Mouse (Mus musculus): ENCODE results near the gene Ubqln4. TPM values are rescaled to one million over a fixed set of nuclear protein-coding genes. Genes with fewer than 3 reads are reported as not detected.
A peak's percentile ranks its signal among the peaks of the same experiment; 100 is the strongest.

Ubqln4 gene
- polyA plus RNA-seq, 1 experiment: 32.5 TPM

GRCm38 (mm10) chr3:88544514-88544913 is 9.0 kb upstream of the Ubqln4 start:
- TF ChIP-seq CTCF (IDR thresholded peaks at IDR 0.05; ENCODE audit: extremely low read depth, insufficient read depth, insufficient read length, insufficient replicate concordance) (no peak), POLR2A (IDR thresholded peaks at IDR 0.05; ENCODE audit: low read depth, low read length) (no peak)
- no peak for DNase-seq (ENCODE audit: low read depth in 1 of 2, low spot score in 2 of 2)
- WGBS: 71% methylated on average over 5 of the region's 5 CpGs

GRCm38 (mm10) chr3:88544955-88545591 is 8.5 kb upstream of the Ubqln4 start:
- 47% methylated on average over 20 of the region's 20 CpGs for WGBS
- Histone ChIP-seq H3K4me1 (ENCODE audit: control insufficient read depth, insufficient read depth, insufficient read length) (peaks cover 17% of the 10 kb centered on the region), H3K4me3 (ENCODE audit: extremely low read depth, insufficient read depth, insufficient read length) (no peak overlapping the region), H3K36me3 (ENCODE audit: control insufficient read depth, insufficient read depth, low read length) (peaks cover 2% of the 10 kb centered on the region; the same call in 1 of the 2 replicates), H3K27ac (ENCODE audit: insufficient read depth, low read length) (0 out of 2 replicates have a peak overlapping the region, but pooled peaks have one; percentile 15), H3K27me3 (ENCODE audit: control insufficient read depth, insufficient read depth, low read length) (no peaks in the 10 kb centered on the region)
- DNase-seq (ENCODE audit: low read depth in 1 of 2, low spot score in 2 of 2): peak; percentile 32 to 44
- TF ChIP-seq CTCF (IDR thresholded peaks at IDR 0.05; ENCODE audit: extremely low read depth, insufficient read depth, insufficient read length, insufficient replicate concordance) (no peak), POLR2A (IDR thresholded peaks at IDR 0.05; ENCODE audit: low read depth, low read length) (no peak)

More at GRCm38 (mm10) chr3:88544514-88544913, 9.0 kb upstream of the Ubqln4 start:
- Histone ChIP-seq H3K27ac (ENCODE audit: insufficient read depth, low read length) (no peak overlapping the region), H3K4me1 (ENCODE audit: control insufficient read depth, insufficient read depth, insufficient read length) (peaks cover 17% of the 10 kb centered on the region), H3K27me3 (ENCODE audit: control insufficient read depth, insufficient read depth, low read length) (no peaks in the 10 kb centered on the region), H3K4me3 (ENCODE audit: extremely low read depth, insufficient read depth, insufficient read length) (no peak overlapping the region), H3K36me3 (ENCODE audit: control insufficient read depth, insufficient read depth, low read length) (peaks cover 2% of the 10 kb centered on the region; the same call in 1 of the 2 replicates)

- WGBS: 83% methylated on average over 6 of the region's 6 CpGs
- TF ChIP-seq CTCF (IDR thresholded peaks at IDR 0.05; ENCODE audit: extremely low read depth, insufficient read depth, insufficient read length, insufficient replicate concordance) (no peak), POLR2A (IDR thresholded peaks at IDR 0.05; ENCODE audit: low read depth, low read length) (no peak)
- Histone ChIP-seq H3K4me3 (ENCODE audit: extremely low read depth, insufficient read depth, insufficient read length) (no peak overlapping the region), H3K36me3 (ENCODE audit: control insufficient read depth, insufficient read depth, low read length) (peaks cover 2% of the 10 kb centered on the region; the same call in 1 of the 2 replicates), H3K4me1 (ENCODE audit: control insufficient read depth, insufficient read depth, insufficient read length) (peaks cover 21% of the 10 kb centered on the region), H3K27me3 (ENCODE audit: control insufficient read depth, insufficient read depth, low read length) (no peaks in the 10 kb centered on the region), H3K27ac (ENCODE audit: insufficient read depth, low read length) (no peak overlapping the region)
- no peak for DNase-seq (ENCODE audit: low read depth in 1 of 2, low spot score in 2 of 2)
Observed at GRCm38 (mm10) chr3:88546674-88547418, 6.7 kb upstream of the Ubqln4 start.

- TF ChIP-seq CTCF (IDR thresholded peaks at IDR 0.05; ENCODE audit: extremely low read depth, insufficient read depth, insufficient read length, insufficient replicate concordance) (no peak), POLR2A (IDR thresholded peaks at IDR 0.05; ENCODE audit: low read depth, low read length) (no peak)
- Histone ChIP-seq H3K4me3 (ENCODE audit: extremely low read depth, insufficient read depth, insufficient read length) (no peak within 1 kb of the TSS), H3K27me3 (ENCODE audit: control insufficient read depth, insufficient read depth, low read length) (no peaks in the 10 kb centered on the region), H3K36me3 (ENCODE audit: control insufficient read depth, insufficient read depth, low read length) (peaks cover 2% of the 10 kb centered on the region; the same call in 1 of the 2 replicates), H3K4me1 (ENCODE audit: control insufficient read depth, insufficient read depth, insufficient read length) (peaks cover 21% of the 10 kb centered on the region), H3K27ac (ENCODE audit: insufficient read depth, low read length) (no peak within 1 kb of the TSS)
- no peak for DNase-seq (ENCODE audit: low read depth in 1 of 2, low spot score in 2 of 2)
- WGBS: 92% methylated on average over 18 of the region's 18 CpGs
Observed at GRCm38 (mm10) chr3:88548180-88548917, 5.2 kb upstream of the Ubqln4 start, which contains the start of gene Rab25. Gene Rab25 (minus strand): TSS chr3:88548300.

GRCm38 (mm10) chr3:88551586-88551985 is 2.0 kb upstream of the Ubqln4 start:
- 80% methylated on average over 4 of the region's 4 CpGs for WGBS
- Histone ChIP-seq H3K36me3 (ENCODE audit: control insufficient read depth, insufficient read depth, low read length) (peaks cover 3% of the 10 kb centered on the region; the same call in 1 of the 2 replicates), H3K27ac (ENCODE audit: insufficient read depth, low read length) (no peak overlapping the region), H3K27me3 (ENCODE audit: control insufficient read depth, insufficient read depth, low read length) (no peaks in the 10 kb centered on the region), H3K4me3 (ENCODE audit: extremely low read depth, insufficient read depth, insufficient read length) (no peak overlapping the region), H3K4me1 (ENCODE audit: control insufficient read depth, insufficient read depth, insufficient read length) (0 out of 2 replicates have a peak, but pooled peaks cover 4% of the 10 kb centered on the region)
- TF ChIP-seq POLR2A (IDR thresholded peaks at IDR 0.05; ENCODE audit: low read depth, low read length) (no peak), CTCF (IDR thresholded peaks at IDR 0.05; ENCODE audit: extremely low read depth, insufficient read depth, insufficient read length, insufficient replicate concordance) (no peak)
- DNase-seq (ENCODE audit: low read depth in 1 of 2, low spot score in 2 of 2): no peak

- no peak for DNase-seq (ENCODE audit: low read depth in 1 of 2, low spot score in 2 of 2)
- 5% methylated on average over 16 of the region's 16 CpGs for WGBS
- Histone ChIP-seq H3K36me3 (ENCODE audit: control insufficient read depth, insufficient read depth, low read length) (peaks cover 5% of the 10 kb centered on the region; the same call in 1 of the 2 replicates), H3K27me3 (ENCODE audit: control insufficient read depth, insufficient read depth, low read length) (no peaks in the 10 kb centered on the region), H3K27ac (ENCODE audit: insufficient read depth, low read length) (peak overlapping the region; percentile 76), H3K4me3 (ENCODE audit: extremely low read depth, insufficient read depth, insufficient read length) (peak overlapping the region; percentile 89), H3K4me1 (ENCODE audit: control insufficient read depth, insufficient read depth, insufficient read length) (0 out of 2 replicates have a peak, but pooled peaks cover 4% of the 10 kb centered on the region)
- TF ChIP-seq POLR2A (IDR thresholded peaks at IDR 0.05; ENCODE audit: low read depth, low read length) (no peak), CTCF (IDR thresholded peaks at IDR 0.05; ENCODE audit: extremely low read depth, insufficient read depth, insufficient read length, insufficient replicate concordance) (no peak)
Observed at GRCm38 (mm10) chr3:88552082-88552645, 1.4 kb upstream of the Ubqln4 start.
